Mouse (Mus musculus): Measurements from ENCODE around the gene Letmd1. TPM values are rescaled to one million over a fixed set of nuclear protein-coding genes. Genes with fewer than 3 reads are reported as not detected.
A peak's percentile ranks its signal among the peaks of the same experiment; 100 is the strongest.
"Not testable (repeated sequence)": the region's sequence is repeated elsewhere in the genome, so short reads cannot be mapped to it uniquely, and the experiment has no call there.

Letmd1 gene
- total RNA-seq (2021): 10 to 100 TPM in 1 of 2 experiments, 1 to 10 TPM in 1; 9.2 to 10.5 TPM
- long read RNA-seq, experiment 1, transcript Letmd1-201 (9 exons, 2,502 nt): major isoform, 8 of 18 reads
- long read RNA-seq, experiment 1, partial matches to known transcripts: 1 of 18 reads
- long read RNA-seq, experiment 1, other reads (novel, unspliced or antisense): 6 of 18 reads
- long read RNA-seq, experiment 2, transcript Letmd1-201 (9 exons, 2,502 nt): major isoform, 7 of 16 reads
- long read RNA-seq, experiment 2, partial matches to known transcripts: 2 of 16 reads
- long read RNA-seq, experiment 2, other reads (novel, unspliced or antisense): 4 of 16 reads

DNA sequence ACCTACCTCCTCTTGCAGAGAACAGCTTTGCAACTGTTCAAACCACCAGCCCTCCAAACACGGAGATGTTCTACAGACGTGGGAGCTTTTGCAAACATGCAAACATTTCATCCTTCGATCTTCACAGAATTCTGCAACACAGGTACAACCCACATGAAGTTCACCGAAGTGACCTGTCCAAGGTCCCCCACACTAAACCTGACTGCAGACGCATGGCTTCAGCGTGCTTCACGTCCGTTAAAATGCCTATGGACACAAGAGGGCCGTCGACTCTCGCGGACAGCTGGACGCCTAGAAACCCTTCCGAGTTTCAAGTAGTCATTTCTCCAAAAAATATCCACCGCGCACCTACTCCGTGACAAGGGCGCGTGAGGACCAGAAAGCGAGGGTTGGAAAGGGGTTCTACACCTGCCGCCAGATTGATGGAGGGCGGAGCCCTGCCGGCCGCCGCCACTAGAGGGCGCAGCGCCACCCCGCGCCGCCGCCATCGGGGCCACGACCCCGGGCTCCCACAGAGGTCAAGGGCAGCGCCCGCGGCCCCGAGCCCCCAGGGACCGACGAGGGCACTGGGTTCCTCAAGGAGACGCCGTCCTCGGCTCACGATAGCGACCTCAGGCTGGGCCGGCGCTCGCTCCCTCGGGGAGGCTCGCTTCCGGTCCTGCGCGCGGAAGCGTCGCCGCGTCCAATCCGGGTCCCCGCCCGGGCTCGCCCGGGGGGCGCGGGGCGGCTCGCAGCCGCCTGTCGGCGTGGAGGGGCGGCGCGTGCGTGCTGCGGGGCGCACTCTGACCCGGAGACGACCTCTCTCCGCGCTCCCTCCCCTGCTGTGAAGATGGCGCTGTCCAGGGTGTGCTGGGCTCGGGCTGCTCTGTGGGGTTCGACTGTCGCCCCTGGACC lies at the start of gene Letmd1:
Letmd1 (plus strand) TSS at position 729 of the 894 bp plus-strand sequence.
- intact Hi-C loops (cut with DNase I; ENCODE audit: low total_unique reads): loop anchor here (5.0 kb wide), 1 partner anchor 214 kb away; no protein-coding TSS in a partner anchor

GRCm38 (mm10) chr15:100419311-100419710 lies 49.5 kb upstream of the Letmd1 start:
- intact Hi-C loops (cut with DNase I; ENCODE audit: low total_unique reads): no loop called here

More for the DNA sequence above, at the start of gene Letmd1:
- DNase-seq: peak; percentile 90

DNA sequence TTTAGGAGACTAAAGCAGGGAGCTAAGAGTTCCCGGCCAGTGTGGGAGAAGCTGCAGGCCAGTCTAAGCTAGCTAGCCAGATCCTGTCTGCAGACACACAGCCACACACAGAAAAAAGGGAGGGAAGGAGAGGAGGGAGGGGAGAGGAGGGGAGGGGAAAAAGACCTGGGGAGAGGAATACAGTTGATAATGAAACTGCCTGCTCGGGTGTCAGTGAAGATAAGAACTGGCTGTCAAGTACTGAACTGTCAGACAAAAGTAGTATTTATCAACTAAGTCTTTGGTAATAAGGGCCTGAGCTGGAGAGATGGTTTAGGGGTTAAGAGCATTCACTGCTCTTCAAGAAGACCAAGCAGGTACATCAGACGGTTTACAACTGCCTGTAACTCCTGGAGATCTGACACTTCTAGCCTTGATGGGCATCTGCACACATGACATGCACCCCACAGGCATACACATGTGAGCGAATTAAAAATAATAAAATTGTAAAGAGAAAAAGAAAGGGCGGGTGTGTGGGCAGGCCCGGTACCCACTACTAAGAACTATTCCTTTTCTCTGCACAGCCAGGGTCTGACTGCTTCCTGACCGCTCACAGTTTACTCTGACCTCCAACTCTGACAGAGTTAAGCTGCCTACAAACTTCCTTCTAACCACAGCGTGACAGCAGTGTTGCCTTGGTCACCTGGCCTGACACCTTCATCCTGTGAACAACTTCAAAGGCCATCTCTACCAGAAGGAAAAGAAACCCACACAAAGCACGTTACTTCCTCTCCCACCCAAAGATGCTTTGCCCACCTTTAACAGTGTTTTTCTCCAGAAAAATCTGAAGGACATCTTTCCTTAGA lies 48.7 kb upstream of the Letmd1 start:
- intact Hi-C loops (cut with DNase I; ENCODE audit: low total_unique reads): no loop called here
- DNase-seq: no peak

More at GRCm38 (mm10) chr15:100419311-100419710, 49.5 kb upstream of the Letmd1 start:
- DNase-seq: no peak

GRCm38 (mm10) chr15:100421059-100421757 lies 47.6 kb upstream of the Letmd1 start:
- intact Hi-C loops (cut with DNase I; ENCODE audit: low total_unique reads): no loop called here
- DNase-seq: no peak

GRCm38 (mm10) chr15:100421758-100422197 lies 47.0 kb upstream of the Letmd1 start, which contains the start of gene Gm5475:
Gene Gm5475, plus strand, starts transcription at chr15:100422147.
- DNase-seq; intact Hi-C loops (cut with DNase I; ENCODE audit: low total_unique reads): not testable (repeated sequence)

- DNase-seq: peak; percentile 33
- intact Hi-C loops (cut with DNase I; ENCODE audit: low total_unique reads): no loop called here
Measured at GRCm38 (mm10) chr15:100422476-100422875, 46.3 kb upstream of the Letmd1 start.

DNA sequence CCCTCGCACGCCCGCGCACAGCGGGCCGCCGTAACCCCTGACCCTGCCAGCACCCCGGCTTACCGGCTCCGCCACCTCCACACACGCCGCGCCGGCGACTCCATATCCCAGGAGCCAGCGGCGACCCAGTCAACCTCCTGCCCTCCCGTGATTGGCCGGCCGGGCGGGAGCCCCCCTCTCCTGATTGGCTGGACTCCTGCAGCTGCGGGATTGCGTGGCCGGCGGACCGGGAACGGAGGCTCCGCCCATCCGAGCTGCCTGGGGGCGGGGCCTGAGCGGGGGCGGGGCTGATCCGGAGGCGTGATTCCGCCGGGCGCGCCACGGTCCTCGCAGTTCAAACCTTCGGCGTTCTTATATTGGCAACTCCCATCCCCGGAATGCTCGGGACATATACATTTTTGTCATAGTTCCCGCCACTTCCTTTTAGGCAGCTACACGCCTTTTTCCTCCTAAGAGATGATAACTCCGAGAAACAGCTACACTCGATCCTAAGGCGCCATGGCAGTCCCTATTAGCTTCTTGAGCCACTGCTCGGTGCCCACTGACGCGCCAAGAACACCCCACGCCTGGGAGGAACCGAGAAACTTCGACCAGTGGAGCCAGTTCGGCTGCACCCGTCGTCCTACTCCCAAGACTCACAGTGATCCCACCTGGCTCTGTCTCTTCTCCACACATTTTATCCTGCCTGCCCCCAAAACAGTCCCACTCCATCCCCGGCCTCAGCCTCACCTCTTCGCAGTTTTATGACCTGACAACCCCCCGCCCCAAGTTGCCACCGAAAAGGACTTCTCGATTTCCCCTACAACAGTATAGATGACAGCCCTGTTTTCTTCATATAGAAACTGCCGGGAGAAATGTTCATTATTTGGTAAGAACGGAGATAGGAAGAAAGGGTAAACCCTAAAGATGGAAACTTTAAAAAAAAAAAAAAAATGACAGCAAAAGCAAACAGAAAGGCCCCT lies 45.6 kb upstream of the Letmd1 start:
- intact Hi-C loops (cut with DNase I; ENCODE audit: low total_unique reads): no loop called here
- peak; percentile 98 for DNase-seq

GRCm38 (mm10) chr15:100423916-100424315 lies 44.9 kb upstream of the Letmd1 start:
- DNase-seq: no peak
- intact Hi-C loops (cut with DNase I; ENCODE audit: low total_unique reads): no loop called here

- intact Hi-C loops (cut with DNase I; ENCODE audit: low total_unique reads): no loop called here
- no peak for DNase-seq
Measured at GRCm38 (mm10) chr15:100424396-100425122, 44.3 kb upstream of the Letmd1 start, which contains the start of gene Slc11a2. Gene Slc11a2, minus strand, starts transcription at chr15:100425072.

DNA sequence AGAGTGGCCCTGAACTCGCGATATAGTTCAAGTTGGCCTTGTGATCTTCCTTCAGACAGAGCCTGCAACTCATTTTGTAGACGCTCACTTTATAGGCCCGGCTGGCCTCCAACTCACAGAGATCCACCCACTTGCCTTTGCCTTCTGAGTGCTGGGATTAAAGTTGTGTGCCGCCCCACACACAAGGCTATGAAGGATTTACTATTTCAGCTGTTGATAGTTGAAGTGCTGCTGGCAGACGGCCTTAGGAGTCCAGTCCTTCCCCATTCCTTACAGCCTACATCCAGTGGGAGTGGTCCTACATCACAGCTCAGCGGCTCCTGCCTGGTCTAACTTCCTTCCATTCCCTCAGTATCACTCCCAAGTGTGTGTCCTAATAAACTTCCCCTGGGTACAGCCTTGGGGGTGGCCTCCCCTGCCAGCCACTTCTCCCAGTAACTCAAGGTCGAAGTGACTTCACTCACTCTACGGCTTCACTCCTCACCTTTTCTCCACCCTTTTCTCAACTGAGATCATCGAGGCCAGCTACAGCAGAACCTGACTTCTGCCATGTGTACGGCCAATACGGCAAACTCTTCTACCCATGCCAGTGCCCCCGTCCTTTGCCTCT lies 40.4 kb upstream of the Letmd1 start:
- intact Hi-C loops (cut with DNase I; ENCODE audit: low total_unique reads): no loop called here
- DNase-seq: peak; percentile 20

DNA sequence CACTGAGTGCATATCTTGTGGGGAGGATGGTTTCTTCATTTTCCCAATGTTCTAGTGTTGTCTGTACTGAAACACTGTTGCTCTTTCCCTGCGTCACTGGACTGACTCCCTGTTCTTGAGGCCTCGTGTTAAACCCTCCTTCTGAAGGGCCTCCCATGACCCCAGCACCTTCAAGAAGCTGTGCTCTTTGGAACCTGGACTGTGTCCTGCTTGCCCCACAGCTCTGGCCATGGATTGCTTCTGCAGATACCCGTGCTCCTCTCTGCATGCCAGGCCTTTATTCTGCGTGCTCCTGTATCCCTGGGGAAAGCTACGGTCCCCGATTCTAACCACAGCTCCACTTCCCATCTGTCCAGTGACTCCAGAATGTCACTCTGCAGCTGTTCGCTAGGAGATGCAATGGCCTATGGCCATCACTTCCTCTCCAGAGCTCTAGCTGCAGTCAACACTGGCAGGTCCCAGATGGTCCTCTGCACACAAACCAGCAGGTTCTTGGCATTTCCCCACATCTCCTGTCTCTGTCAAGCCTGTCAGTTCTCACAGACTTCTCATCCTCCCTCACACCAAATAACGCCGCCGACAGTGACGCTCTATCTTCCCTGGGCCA lies 38.8 kb upstream of the Letmd1 start:
- DNase-seq: no peak
- intact Hi-C loops (cut with DNase I; ENCODE audit: low total_unique reads): no loop called here

- DNase-seq: no peak
- intact Hi-C loops (cut with DNase I; ENCODE audit: low total_unique reads): no loop called here
Measured at GRCm38 (mm10) chr15:100433234-100433633, 35.6 kb upstream of the Letmd1 start.

DNA sequence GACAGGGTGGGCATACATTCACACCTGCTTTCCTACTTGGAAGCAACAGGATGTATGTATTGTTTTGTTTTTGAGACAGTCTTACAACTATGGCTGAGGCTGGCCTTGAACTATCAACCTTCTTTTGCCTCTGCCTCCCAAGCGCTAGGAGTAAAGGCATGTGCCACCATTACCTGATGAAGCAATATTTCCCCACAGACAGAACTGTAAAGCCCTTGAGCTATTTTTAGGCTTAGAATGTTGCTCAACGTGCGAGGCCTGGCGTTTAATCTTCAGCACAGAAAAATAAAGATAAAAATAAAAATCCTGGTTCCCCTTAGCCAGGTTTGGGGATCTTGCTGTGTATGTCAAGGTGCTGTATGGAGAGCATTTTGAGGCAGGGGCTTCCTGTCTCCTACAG lies 32.7 kb upstream of the Letmd1 start:
- intact Hi-C loops (cut with DNase I; ENCODE audit: low total_unique reads): no loop called here

DNA sequence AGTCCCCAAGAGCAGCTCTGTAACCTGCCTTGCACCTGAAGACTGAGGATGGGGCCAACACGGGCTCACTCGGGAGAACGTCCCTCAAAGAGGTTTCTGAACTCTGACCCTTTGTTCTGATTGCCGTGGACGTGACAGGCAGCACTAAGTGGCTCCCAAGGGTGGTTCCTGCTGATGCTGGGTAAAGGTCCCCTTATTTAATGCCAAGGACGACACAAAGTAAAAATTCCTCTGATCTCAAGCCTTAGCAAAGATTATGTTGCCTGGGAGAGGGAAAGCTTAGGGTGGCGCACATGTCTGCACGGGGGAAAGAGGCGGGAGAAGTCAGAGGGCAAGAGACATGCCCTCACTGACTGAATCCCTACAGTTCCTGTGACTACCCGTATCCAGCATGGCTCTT lies 32.3 kb upstream of the Letmd1 start:
- DNase-seq: no peak
- intact Hi-C loops (cut with DNase I; ENCODE audit: low total_unique reads): no loop called here

More for the DNA sequence above, 32.7 kb upstream of the Letmd1 start:
- no peak for DNase-seq

DNA sequence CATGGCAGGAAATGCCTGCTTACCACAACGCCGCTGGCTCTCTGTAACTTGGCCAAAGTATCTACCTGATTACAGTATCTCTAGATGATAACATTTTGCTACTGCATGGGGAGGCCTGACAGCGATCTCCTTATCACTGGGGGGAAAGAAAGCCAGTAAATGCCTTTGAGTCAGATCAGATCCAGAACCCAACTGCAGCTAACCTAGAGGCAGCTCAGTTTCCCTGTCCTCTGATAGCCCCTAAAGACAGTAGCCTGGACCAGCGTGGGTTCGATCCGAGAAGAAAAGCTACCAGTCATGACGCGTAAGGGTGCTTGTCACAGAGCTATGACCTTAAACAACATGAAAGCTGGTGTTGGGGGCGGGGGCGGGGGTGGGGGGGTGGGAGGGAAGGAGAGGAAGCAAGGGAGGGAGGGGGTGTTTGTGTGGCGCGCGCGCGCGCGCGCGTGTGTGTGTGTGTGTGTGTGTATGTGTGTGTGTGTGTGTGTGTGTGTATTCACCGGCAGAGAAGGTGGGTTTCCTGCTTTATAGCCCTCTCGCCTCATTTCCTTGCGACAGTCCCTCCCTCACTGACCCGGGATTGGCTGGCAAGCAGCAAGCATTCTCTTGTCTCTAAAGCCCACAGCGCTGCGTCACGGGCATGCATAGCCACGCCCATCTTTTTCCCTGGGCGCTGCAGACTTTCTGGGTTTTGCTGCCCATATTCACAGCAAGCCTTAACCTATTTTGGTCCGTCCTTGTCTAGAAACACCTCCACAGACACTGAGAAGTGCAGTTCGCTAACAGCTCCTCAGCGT lies 25.5 kb upstream of the Letmd1 start:
- intact Hi-C loops (cut with DNase I; ENCODE audit: low total_unique reads): no loop called here

More for the DNA sequence above, 25.5 kb upstream of the Letmd1 start:
- DNase-seq: peak; percentile 86

Data from gastrocnemius, postnatal 14 days (tissue).